Mouse (Mus musculus) left cerebral cortex, adult 11 months (tissue): ENCODE measurements around the gene Prkci.

ENCODE experiments used
- DNase-seq: peaks from one replicate; pipeline ENCODE4 v3.0.0; 2022; ENCODE audit warnings: low spot score

Prkci gene

GRCm38 (mm10) chr3:31049087-31049486 lies 53.5 kb downstream of the Prkci start:
- DNase-seq, result no peak

GRCm38 (mm10) chr3:31050375-31050774 lies 54.8 kb downstream of the Prkci start:
- no peak for DNase-seq

GRCm38 (mm10) chr3:31051730-31052129 lies 56.2 kb downstream of the Prkci start:
- DNase-seq, result no peak

GRCm38 (mm10) chr3:31053191-31053590 lies 57.6 kb downstream of the Prkci start:
- no peak for DNase-seq

- no peak for DNase-seq
Observed at GRCm38 (mm10) chr3:31054888-31055287, 59.3 kb downstream of the Prkci start.

GRCm38 (mm10) chr3:31056047-31056650 lies 60.6 kb downstream of the Prkci start:
- no peak for DNase-seq

GRCm38 (mm10) chr3:31056651-31057627 lies 61.4 kb downstream of the Prkci start:
- DNase-seq, result peak; percentile 79

GRCm38 (mm10) chr3:31060745-31061102 lies 65.2 kb downstream of the Prkci start:
- DNase-seq, result no peak

GRCm38 (mm10) chr3:31061103-31061785 lies 65.7 kb downstream of the Prkci start:
- no peak for DNase-seq

- no peak for DNase-seq
Observed at GRCm38 (mm10) chr3:31061786-31062120, 66.2 kb downstream of the Prkci start.

- no peak for DNase-seq
Observed at GRCm38 (mm10) chr3:31062325-31062724, 66.8 kb downstream of the Prkci start.

- DNase-seq, result no peak
Observed at GRCm38 (mm10) chr3:31068482-31068881, 72.9 kb downstream of the Prkci start.

GRCm38 (mm10) chr3:31071804-31072203 lies 76.3 kb downstream of the Prkci start:
- DNase-seq, result no peak

- no peak for DNase-seq
Observed at GRCm38 (mm10) chr3:31075808-31076207, 80.3 kb downstream of the Prkci start.

- DNase-seq, result no peak
Observed at GRCm38 (mm10) chr3:31077068-31077703, 81.6 kb downstream of the Prkci start.

- no peak for DNase-seq
Observed at GRCm38 (mm10) chr3:31079450-31079849, 83.9 kb downstream of the Prkci start.

GRCm38 (mm10) chr3:31080791-31081502 lies 85.4 kb downstream of the Prkci start:
- no peak for DNase-seq

GRCm38 (mm10) chr3:31082838-31083506 lies 87.4 kb downstream of the Prkci start:
- no peak for DNase-seq

- no peak for DNase-seq
Observed at GRCm38 (mm10) chr3:31083507-31084245, 88.1 kb downstream of the Prkci start.

- no peak for DNase-seq
Observed at GRCm38 (mm10) chr3:31085000-31085399, 89.5 kb downstream of the Prkci start.
